Mouse (Mus musculus): ENCODE measurements around the gene Wdr4. TPM values are rescaled to one million over a fixed set of nuclear protein-coding genes. Genes with fewer than 3 reads are reported as not detected.
"Not testable (repeated sequence)": the region's sequence is repeated elsewhere in the genome, so short reads cannot be mapped to it uniquely, and the experiment has no call there.

The Wdr4 gene
- polyA plus RNA-seq, 1 experiment from 2014 or later: 15.6 TPM

DNA sequence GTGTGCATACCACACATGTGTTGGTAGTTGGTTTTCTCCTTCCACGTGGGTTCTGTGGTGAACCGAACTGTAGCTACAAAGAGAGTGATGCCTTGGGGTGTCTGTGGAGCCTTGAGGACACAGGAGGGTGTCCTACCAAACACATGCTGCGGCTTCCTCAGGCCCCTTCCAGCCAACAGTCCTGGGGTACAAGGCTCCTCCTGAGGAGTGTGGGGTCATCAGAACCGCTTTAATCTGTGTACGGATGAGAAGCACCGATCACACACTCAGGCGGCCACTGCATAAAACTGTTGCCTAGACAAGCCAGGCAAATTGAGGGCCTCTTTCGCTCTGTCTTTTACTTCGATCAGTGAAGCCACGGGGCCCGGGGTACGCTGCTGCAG is 43.8 kb upstream of the Wdr4 start:
- Histone ChIP-seq H3K36me3 (ENCODE audit: control insufficient read depth, insufficient read depth, low read length) (no peaks in the 10 kb centered on the region), H3K4me2 (replicated peaks; ENCODE audit: low read depth) (peak overlapping the region; percentile 56), H3K9me3 (ENCODE audit: control insufficient read depth, low read length) (no peaks in the 10 kb centered on the region), H3K9ac (ENCODE audit: low read length) (peak overlapping the region; percentile 45), H3K27me3 (ENCODE audit: control insufficient read depth, insufficient read depth, low read length) (no peaks in the 10 kb centered on the region), H3K27ac (replicated peaks) (peak overlapping the region; percentile 84), H3K4me1 (replicated peaks; ENCODE audit: control insufficient read depth, insufficient read depth) (peaks cover 9% of the 10 kb centered on the region), H3K4me3 (ENCODE audit: low read depth, low read length) (peak overlapping the region; percentile 36)
- ATAC-seq (ENCODE audit: low FRiP score, low TSS enrichment): no peak
- DNase-seq (ENCODE audit: low spot score): peak; percentile 21
- TF ChIP-seq CTCF (IDR thresholded peaks at IDR 0.05; ENCODE audit: low read depth) (no peak), EP300 (optimal IDR thresholded peaks at IDR 0.05) (no peak)
- WGBS: 17% methylated on average over 12 of the region's 12 CpGs

- 87% methylated on average over 11 of the region's 11 CpGs for WGBS
- ATAC-seq (ENCODE audit: low FRiP score, low TSS enrichment): no peak
- no peak overlapping the region for H3K27ac ChIP-seq (replicated peaks)
Measured at GRCm38 (mm10) chr17:31559021-31559789, 39.4 kb upstream of the Wdr4 start.

GRCm38 (mm10) chr17:31557947-31558542 is 38.3 kb upstream of the Wdr4 start:
- no peak for TF ChIP-seq CTCF (IDR thresholded peaks at IDR 0.05; ENCODE audit: low read depth)
- no peak for TF ChIP-seq EP300 (optimal IDR thresholded peaks at IDR 0.05)
- DNase-seq (ENCODE audit: low spot score) (no peak), ATAC-seq (ENCODE audit: low FRiP score, low TSS enrichment) (no peak)
- Histone ChIP-seq H3K36me3 (ENCODE audit: control insufficient read depth, insufficient read depth, low read length) (no peaks in the 10 kb centered on the region), H3K4me2 (replicated peaks; ENCODE audit: low read depth) (peak overlapping the region; percentile 36; the same call in 1 of the 2 replicates), H3K4me1 (replicated peaks; ENCODE audit: control insufficient read depth, insufficient read depth) (peaks cover 2% of the 10 kb centered on the region; the same call in 1 of the 2 replicates), H3K27me3 (ENCODE audit: control insufficient read depth, insufficient read depth, low read length) (no peaks in the 10 kb centered on the region), H3K27ac (replicated peaks) (peak overlapping the region; percentile 18; the same call in 1 of the 2 replicates), H3K9ac (ENCODE audit: low read length) (peak overlapping the region; percentile 13; the same call in 1 of the 2 replicates), H3K4me3 (ENCODE audit: low read depth, low read length) (no peak overlapping the region), H3K9me3 (ENCODE audit: control insufficient read depth, low read length) (no peaks in the 10 kb centered on the region)
- WGBS: 71% methylated on average over 10 of the region's 10 CpGs

More at GRCm38 (mm10) chr17:31559021-31559789, 39.4 kb upstream of the Wdr4 start:
- no peak for DNase-seq (ENCODE audit: low spot score)
- no peak overlapping the region for H3K4me3 ChIP-seq (ENCODE audit: low read depth, low read length)
- H3K36me3 ChIP-seq (ENCODE audit: control insufficient read depth, insufficient read depth, low read length): no peaks in the 10 kb centered on the region
- H3K27me3 ChIP-seq (ENCODE audit: control insufficient read depth, insufficient read depth, low read length): no peaks in the 10 kb centered on the region
- no peak overlapping the region for H3K4me2 ChIP-seq (replicated peaks; ENCODE audit: low read depth)
- peaks cover 5% of the 10 kb centered on the region; the same call in 1 of the 2 replicates for H3K4me1 ChIP-seq (replicated peaks; ENCODE audit: control insufficient read depth, insufficient read depth)
- no peak for TF ChIP-seq EP300 (optimal IDR thresholded peaks at IDR 0.05)
- TF ChIP-seq CTCF (IDR thresholded peaks at IDR 0.05; ENCODE audit: low read depth): no peak
- no peak overlapping the region for H3K9ac ChIP-seq (ENCODE audit: low read length)
- H3K9me3 ChIP-seq (ENCODE audit: control insufficient read depth, low read length): no peaks in the 10 kb centered on the region

GRCm38 (mm10) chr17:31557124-31557880 is 37.5 kb upstream of the Wdr4 start:
- TF ChIP-seq EP300 (optimal IDR thresholded peaks at IDR 0.05) (no peak), CTCF (IDR thresholded peaks at IDR 0.05; ENCODE audit: low read depth) (no peak)
- peak overlapping the region; percentile 18; the same call in 1 of the 2 replicates for H3K27ac ChIP-seq (replicated peaks)
- 45% methylated on average over 11 of the region's 11 CpGs for WGBS
- DNase-seq (ENCODE audit: low spot score) (peak; percentile 35), ATAC-seq (ENCODE audit: low FRiP score, low TSS enrichment) (peak; percentile 75)
- no peaks in the 10 kb centered on the region for H3K36me3 ChIP-seq (ENCODE audit: control insufficient read depth, insufficient read depth, low read length)
- H3K4me1 ChIP-seq (replicated peaks; ENCODE audit: control insufficient read depth, insufficient read depth): peaks cover 2% of the 10 kb centered on the region; the same call in 1 of the 2 replicates
- H3K4me3 ChIP-seq (ENCODE audit: low read depth, low read length): no peak overlapping the region
- H3K9ac ChIP-seq (ENCODE audit: low read length): peak overlapping the region; percentile 13; the same call in 1 of the 2 replicates
- no peaks in the 10 kb centered on the region for H3K27me3 ChIP-seq (ENCODE audit: control insufficient read depth, insufficient read depth, low read length)
- peak overlapping the region; percentile 36; the same call in 1 of the 2 replicates for H3K4me2 ChIP-seq (replicated peaks; ENCODE audit: low read depth)
- no peaks in the 10 kb centered on the region for H3K9me3 ChIP-seq (ENCODE audit: control insufficient read depth, low read length)

- Histone ChIP-seq H3K27ac (replicated peaks) (no peak overlapping the region), H3K4me1 (replicated peaks; ENCODE audit: control insufficient read depth, insufficient read depth) (peaks cover 2% of the 10 kb centered on the region; the same call in 1 of the 2 replicates), H3K9ac (ENCODE audit: low read length) (no peak overlapping the region), H3K27me3 (ENCODE audit: control insufficient read depth, insufficient read depth, low read length) (no peaks in the 10 kb centered on the region), H3K9me3 (ENCODE audit: control insufficient read depth, low read length) (no peaks in the 10 kb centered on the region), H3K36me3 (ENCODE audit: control insufficient read depth, insufficient read depth, low read length) (no peaks in the 10 kb centered on the region), H3K4me3 (ENCODE audit: low read depth, low read length) (no peak overlapping the region), H3K4me2 (replicated peaks; ENCODE audit: low read depth) (no peak overlapping the region)
- TF ChIP-seq EP300 (optimal IDR thresholded peaks at IDR 0.05) (no peak), CTCF (IDR thresholded peaks at IDR 0.05; ENCODE audit: low read depth) (no peak)
- ATAC-seq (ENCODE audit: low FRiP score, low TSS enrichment) (no peak), DNase-seq (ENCODE audit: low spot score) (no peak)
- 59% methylated on average over 4 of the region's 4 CpGs for WGBS
Measured at GRCm38 (mm10) chr17:31556253-31556652, 36.5 kb upstream of the Wdr4 start.

- DNase-seq (ENCODE audit: low spot score); H3K36me3 ChIP-seq (ENCODE audit: control insufficient read depth, insufficient read depth, low read length); H3K27ac ChIP-seq (replicated peaks); ATAC-seq (ENCODE audit: low FRiP score, low TSS enrichment); H3K9me3 ChIP-seq (ENCODE audit: control insufficient read depth, low read length); H3K27me3 ChIP-seq (ENCODE audit: control insufficient read depth, insufficient read depth, low read length); H3K4me2 ChIP-seq (replicated peaks; ENCODE audit: low read depth); H3K4me3 ChIP-seq (ENCODE audit: low read depth, low read length); H3K9ac ChIP-seq (ENCODE audit: low read length); H3K4me1 ChIP-seq (replicated peaks; ENCODE audit: control insufficient read depth, insufficient read depth): not testable (repeated sequence)
- 95% methylated on average over 23 of the region's 23 CpGs for WGBS
Measured at GRCm38 (mm10) chr17:31552601-31553000, 32.8 kb upstream of the Wdr4 start.
